Mouse (Mus musculus) gastrocnemius, postnatal 4 days (tissue): ENCODE data around the gene Srsf2. TPM values are rescaled to one million over a fixed set of nuclear protein-coding genes. Genes with fewer than 3 reads are reported as not detected.
"Not testable (repeated sequence)": the region's sequence is repeated elsewhere in the genome, so short reads cannot be mapped to it uniquely, and the experiment has no call there.

Experiments
- DNase-seq, 2 experiments: peaks; one replicate each; pipeline ENCODE4 v3.0.0; 2021 to 2022; ENCODE audit warnings: low spot score in 2 of 2, mixed read lengths in 2 of 2
- total RNA-seq, 2 experiments: library from RNA; stranded (reverse); gene quantifications; 2 replicates each; pipeline ENCODE4 v1.2.3; 2021

Srsf2 gene
- total RNA-seq, 2 experiments from 2014 or later = 181 to 207 TPM

- DNase-seq = no peak
Observed at GRCm38 (mm10) chr11:116857183-116857850, 4.4 kb upstream of the Srsf2 start.

- no peak for DNase-seq
Observed at GRCm38 (mm10) chr11:116854279-116854678, 1.4 kb upstream of the Srsf2 start.

DNA sequence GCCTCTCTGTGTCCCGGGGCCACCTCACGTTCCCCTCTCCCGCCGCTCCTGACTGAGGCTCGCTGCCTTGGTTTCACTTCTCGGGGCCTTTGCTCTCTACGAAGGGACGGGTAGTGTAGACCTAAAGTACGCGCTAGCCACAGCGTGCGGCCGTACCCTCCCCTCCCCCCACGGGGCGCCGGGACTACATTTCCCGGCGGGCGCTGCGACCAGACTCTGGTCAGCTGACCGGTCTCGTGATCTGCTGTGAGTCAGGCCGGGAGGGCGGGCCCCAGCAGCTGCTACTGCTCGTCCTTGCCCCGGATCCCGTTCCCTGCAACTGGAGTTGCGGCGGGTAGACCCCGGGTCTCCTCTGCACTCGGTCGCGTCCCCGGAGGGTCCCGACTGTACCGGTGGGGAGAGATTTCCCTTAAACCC lies 626 bp upstream of the Srsf2 start:
- DNase-seq = peak; percentile 97 to 98

GRCm38 (mm10) chr11:116852291-116852890 lies 503 bp downstream of the Srsf2 start, which contains the start of gene Mfsd11:
Gene Mfsd11 (plus strand): TSS chr11:116852440.
- peak; percentile 69 to 84 for DNase-seq

DNA sequence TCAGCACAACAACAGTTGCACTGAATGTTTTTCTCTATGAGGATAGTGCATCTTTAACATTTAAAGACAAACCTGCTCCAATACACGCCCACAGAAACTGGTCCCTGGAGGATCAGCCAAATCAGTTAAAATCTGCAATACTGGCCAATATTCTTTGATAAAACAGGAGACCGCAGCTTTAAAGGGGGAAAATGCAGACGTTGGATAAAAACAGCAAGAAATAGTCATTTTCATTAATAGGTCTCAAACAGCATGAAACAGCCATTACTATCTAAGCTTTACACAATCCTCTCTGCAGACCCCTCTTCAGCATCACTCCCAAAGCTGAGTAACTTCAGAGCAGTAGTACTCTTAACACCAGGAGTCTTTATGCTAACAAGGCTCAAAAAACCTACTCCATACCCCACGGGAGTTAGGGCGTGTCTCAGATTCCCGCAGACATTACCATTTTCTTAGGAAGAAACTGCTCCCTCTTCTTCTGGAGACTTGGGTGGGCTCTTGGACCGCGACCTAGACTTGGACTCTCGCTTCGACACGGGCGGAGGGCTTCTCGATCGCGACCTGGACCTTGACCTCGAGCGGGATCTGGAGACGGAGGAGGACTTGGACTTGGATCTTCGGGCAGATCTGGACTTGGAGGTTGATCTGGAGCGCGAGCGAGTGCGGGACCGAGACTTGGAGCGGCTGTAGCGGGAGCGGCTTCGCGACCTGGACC lies 1.2 kb downstream of the Srsf2 start:
- DNase-seq = no peak

DNA sequence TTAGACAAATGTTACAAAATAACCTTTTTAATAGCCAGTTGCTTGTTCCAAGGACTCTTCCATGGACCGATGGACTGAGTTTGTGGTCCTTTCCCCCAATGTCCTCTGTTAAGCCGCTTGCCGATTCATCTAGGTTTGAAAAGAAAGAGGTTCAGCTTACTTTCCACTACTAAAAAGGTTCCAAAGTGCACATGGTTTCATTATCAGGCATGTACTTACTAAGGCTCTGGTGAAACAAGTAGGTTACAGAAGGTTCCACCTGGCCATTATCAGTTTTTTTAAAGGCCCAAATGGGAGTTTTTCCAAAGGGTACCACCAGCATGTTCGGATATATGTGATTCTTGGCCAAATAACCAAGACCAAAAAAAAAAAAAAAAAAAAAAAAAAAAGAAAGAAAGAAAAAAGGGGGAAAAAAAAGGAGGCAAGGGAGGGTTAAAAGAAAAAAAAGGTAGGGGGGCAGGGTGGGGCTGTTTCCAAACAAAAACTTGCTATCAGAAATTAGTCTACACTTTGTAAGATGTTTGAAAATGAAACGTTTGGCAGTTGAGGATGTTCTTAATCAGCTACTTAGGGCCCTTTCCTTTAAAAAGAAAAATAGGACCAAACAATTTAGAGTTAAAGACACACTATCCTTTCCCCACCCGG lies 1.9 kb downstream of the Srsf2 start:
- DNase-seq = no peak

DNA sequence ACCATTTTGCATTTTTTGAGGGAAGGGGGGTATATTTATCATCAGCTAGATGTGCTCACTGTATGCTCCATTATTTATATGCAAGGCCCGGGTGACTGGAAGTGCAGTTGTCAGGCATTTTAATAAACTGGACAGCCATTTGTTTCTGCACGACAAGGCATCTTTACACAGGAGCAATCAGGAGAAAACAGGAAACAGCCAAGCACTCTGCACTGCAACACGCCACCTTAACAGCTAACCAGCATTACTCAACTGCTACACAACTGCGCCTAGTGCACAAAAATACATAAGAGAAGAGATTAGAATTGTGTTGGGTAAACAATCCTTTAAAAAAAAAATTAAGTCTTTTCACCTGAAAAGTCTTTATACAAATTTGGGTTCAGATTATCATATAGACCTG lies 2.8 kb downstream of the Srsf2 start:
- no peak for DNase-seq

DNA sequence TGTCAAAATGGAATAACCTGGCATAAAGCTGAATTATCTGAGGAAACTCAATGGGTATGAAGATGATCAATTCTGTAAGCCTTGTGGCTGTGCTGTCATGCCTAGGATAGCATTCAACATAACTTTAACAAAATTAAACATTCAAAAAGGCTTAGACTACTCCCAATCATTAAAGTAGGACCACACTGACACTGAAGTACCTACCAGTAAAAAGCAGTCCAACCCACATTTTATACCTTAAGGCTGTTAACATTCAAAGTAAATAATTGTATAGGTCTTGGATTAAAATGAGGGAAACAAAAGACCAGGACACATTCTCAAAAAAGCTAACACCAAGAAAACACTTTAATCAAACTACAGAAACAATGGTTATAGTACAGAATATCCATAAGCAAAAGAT lies 3.3 kb downstream of the Srsf2 start:
- DNase-seq = no peak

DNA sequence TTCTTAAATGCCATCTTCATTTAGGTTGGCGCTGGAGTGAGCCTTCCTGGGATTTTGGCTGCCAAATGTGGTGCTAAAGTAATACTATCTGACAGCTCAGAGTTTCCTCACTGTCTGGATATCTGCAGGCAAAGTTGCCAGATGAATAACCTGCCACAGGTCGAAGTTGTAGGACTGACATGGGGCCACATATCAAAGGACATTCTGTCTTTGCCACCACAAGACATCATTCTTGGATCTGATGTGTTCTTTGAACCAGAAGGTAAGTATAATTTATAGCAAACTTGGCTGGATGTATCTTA lies 4.1 kb downstream of the Srsf2 start:
- not testable (repeated sequence) for DNase-seq

DNA sequence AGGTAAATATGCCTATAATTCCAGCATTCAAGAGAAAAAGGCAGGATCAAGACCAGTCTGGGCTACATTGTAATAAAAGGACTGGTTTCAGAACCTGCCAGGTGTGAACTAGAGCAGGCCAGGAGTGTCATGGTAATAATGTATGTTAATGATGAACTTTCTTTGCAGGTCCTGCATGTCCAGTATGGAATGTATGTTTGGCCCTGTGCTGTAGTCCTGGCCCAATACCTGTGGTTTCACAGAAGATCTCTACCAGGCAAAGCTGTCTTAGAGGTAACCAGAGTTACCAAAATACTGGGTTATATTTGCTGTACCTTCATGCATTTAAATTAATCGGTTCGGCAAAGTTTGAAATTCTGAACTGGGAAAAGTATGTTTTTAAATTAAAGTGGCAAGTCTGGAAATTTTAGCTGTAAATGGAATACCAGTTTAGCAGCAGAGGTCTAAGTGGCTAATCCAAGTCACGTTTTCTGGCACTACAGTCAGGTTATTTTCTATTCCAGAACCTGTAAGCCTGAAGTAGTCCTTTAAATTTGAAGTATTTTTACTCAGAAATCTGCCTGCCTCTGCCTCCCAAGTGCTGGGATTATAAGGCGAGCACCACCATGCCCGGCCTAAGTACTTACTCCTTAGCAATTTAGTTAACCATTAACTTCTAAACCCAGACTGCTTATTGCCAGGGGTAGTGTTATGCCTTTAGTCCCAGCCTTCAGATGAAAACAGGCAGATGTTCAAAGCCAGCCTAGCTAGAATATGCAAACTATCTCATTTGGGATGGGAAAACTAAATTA lies 4.6 kb downstream of the Srsf2 start:
- DNase-seq = no peak

GRCm38 (mm10) chr11:116847187-116848085 lies 5.5 kb downstream of the Srsf2 start:
- no peak for DNase-seq

- no peak for DNase-seq
Observed at GRCm38 (mm10) chr11:116846593-116847181, 6.2 kb downstream of the Srsf2 start.

- peak; percentile 91 to 96 for DNase-seq
Observed at GRCm38 (mm10) chr11:116843261-116844233, 9.3 kb downstream of the Srsf2 start, which contains the start of the genes Mettl23 and Jmjd6. Gene Mettl23 (plus strand): TSS chr11:116843278. Gene Jmjd6 (minus strand): TSS chr11:116843449.

DNA sequence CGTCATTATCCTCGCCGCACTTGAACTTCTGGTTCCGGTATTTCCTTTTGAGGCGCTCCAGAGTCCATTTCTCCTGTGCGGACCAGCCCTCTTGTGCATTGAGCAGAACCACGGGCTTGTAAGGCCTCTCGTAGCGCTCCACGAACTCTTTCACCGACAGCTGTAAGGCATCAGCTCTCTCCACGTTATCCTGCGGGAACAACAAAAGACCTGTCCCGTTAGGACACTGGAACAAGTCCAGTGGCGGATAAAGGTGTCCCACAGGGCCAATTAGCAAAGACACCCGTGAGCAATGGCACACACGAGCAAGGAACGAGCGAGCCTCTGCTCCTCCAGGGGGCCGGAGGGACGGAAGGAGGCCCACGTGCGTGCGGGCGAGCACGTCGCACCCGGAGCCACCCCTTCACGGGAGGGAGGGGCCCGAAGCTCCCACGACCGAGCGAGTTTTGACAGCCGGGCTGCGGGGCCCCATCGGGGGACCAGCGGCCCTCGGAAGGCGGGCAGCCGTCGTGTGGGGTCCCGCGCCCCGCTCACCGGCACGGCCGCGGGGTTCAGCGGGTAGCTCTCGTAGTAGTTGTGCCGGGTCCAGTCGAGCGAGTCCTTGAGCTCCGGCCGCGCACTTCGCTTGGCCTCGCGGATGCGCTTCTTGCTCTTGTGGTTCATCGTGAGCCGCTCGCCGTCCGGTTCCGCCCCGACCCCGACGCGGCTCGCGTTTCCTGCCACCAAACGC lies 10.2 kb downstream of the Srsf2 start:
- peak; percentile 63 to 74 for DNase-seq

- DNase-seq = no peak
Observed at GRCm38 (mm10) chr11:116840748-116841147, 12.1 kb downstream of the Srsf2 start.

DNA sequence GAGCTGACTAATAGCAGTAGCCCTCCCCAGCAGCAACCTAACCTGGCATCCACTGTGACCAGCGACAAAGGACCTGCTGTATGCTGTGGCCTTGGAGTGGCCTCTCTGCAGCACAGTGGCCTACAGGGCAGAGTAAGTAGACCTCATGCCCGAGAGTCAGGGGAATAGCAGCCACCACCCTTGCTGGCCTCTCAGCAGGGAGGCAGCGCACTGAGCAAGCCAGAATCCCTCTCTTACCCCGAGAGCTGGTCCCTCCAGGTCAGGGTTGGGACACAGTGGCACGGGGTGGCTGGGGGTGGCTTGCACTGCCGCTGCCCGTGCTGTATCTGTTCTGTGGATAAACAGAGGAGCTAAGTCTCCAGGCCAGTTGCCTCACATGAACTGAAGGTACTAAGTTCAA lies 13.3 kb downstream of the Srsf2 start:
- DNase-seq = no peak

DNA sequence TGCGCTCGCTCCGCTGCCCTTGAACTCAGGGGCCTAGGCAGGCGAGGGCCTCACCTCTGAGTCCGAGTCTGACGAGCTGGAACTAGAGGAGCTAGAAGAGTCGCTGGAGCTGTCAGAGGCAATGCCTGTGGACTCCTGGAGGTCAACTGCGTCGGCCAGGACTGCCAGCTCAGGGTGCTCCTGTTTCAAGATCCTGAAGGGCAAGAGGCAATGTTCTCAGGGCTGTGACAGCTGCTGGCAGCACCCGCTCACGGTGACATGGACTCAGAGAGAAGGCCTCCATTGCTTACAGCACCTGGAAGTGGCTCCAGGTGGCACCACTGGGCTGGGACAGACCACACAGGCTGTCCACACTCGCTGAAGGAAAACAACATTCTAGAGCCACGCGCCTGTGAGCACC lies 14.0 kb downstream of the Srsf2 start:
- no peak for DNase-seq

GRCm38 (mm10) chr11:116837441-116837840 lies 15.5 kb downstream of the Srsf2 start:
- DNase-seq = no peak
